Mouse (Mus musculus): ENCODE results near the gene Shc3.

DNA sequence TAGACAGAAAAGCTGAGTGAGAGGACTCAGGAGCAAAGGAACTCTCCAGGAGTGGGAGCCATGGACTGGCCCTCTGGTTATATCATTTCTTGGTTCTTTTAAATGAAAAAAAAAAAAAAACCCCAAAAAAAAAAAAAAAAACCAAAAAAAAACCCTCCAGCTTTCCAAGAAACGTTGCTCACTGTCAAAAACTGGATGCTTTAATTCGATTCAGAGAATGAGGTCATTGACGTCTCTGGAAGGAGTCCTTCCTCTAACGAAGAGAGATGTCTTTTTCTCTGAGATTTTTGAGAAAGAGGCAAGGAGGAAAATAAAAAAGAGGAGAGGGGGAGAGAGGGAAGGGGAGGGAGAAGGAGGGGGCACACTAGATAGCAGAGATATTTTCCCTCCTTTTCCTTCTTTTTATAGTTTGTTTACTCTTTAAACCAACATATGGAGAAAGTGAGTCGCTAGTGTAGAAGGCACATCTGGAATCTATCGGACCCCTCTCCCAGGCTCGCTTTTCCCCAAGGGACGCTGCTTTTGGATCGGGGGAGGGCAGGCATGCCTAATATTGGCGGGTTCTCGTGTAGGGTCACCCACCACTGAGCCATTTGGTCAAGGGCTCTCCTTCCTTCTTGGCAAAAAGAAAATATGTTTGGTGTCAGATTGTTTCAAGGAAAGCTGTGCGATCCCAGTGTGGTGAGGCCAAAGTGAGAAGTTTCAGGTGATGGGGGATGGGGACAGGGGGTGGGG lies 157.4 kb downstream of the Shc3 start:
- TF ChIP-seq CTCF (IDR thresholded peaks at IDR 0.05; ENCODE audit: borderline replicate concordance, insufficient read depth, low read length) (no peak), POLR2A (IDR thresholded peaks at IDR 0.05; ENCODE audit: low read depth, low read length) (no peak)
